Mouse (Mus musculus) liver, adult 10 weeks (tissue): Measurements from ENCODE around the gene Lekr1. TPM values are rescaled to one million over a fixed set of nuclear protein-coding genes. Genes with fewer than 3 reads are reported as not detected.

Experiments
- polyA plus RNA-seq: library from polyadenylated mRNA; stranded (reverse); fragments of 350-450 nt; fragmentation: Illumina TruSeq; extraction: RNeasy Lipid Tissue Mini Kit (QIAGEN cat#74804); gene quantifications from one replicate; pipeline ENCODE4 v1.2.3, GENCODE M21; 2014; ENCODE audit warnings: low read depth, low replicate concordance

Lekr1 gene
- 0.29 TPM for polyA plus RNA-seq

GRCm38 (mm10) chr3:65665977-65666766 is at the start of gene Lekr1:
Gene Lekr1 (plus strand): TSS chr3:65666228.

Other genes with a start within 250 kb of the Lekr1 start
- 12.2 TPM for gene Tiparp, start 137.8 kb upstream of the Lekr1 start, polyA plus RNA-seq